ENCODE assay signal across 33 mouse cellular contexts in the genomic region with DNA sequence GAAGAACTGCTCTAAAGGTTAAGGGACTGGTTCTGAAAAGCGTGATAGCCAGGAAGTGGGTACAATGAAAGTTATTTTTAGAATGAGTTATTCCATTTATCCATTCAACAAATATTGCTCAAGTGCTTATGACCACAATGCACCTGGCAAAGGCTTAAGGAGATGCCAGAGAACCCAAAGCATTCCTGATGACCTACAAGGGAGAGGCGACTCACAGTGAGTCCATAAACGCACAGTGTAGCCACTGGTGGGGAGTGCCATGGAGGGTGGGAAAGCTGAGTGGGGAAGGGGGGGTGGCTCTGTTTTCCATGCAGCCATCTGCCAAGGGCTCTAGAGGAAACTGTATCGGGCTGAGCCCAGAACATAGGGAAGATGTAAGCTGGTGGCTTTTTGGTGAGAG. TPM values are rescaled to one million over a fixed set of nuclear protein-coding genes. Genes with fewer than 3 reads are reported as not detected.
DNase-seq lines count a peak whose midpoint lies in the region; ATAC-seq and TF ChIP-seq lines count a peak whose summit lies in the region.
"Had no signal": no experiment of that assay in that cellular context is flagged by ENCODE, and none has a peak within 500 bp of the region (broad histone marks: within the 10 kb centered on the region; RNA-seq: fewer than 3 reads in every experiment).

No protein-coding gene starts in this region.

- intact Hi-C loops in heart, postnatal 36 days (cut with DNase I): no loop called here

- 33% methylated on average over 4 of the region's 4 CpGs for WGBS in lung, embryonic 14.5 days
- 51% methylated on average over 4 of the region's 4 CpGs for WGBS in hindbrain, embryonic 10.5 days

- H3K4me1 ChIP-seq in lung, embryonic 14.5 days (ENCODE audit: insufficient read depth): peaks cover 4% of the 10 kb centered on the region; the same call in 1 of the 2 replicates
- H3K4me1 ChIP-seq in hindbrain, embryonic 10.5 days (replicated peaks): peaks cover 15% of the 10 kb centered on the region
- H3K4me1 ChIP-seq: liver, embryonic 15.5 days had no signal

- TF ChIP-seq CTCF in lung, embryonic 14.5 days (IDR thresholded peaks at IDR 0.05; ENCODE audit: low read depth): no peak

- H3K36me3 ChIP-seq in lung, embryonic 14.5 days (ENCODE audit: insufficient read depth): no peaks in the 10 kb centered on the region
- H3K36me3 ChIP-seq in hindbrain, embryonic 10.5 days: no peaks in the 10 kb centered on the region
- H3K36me3 ChIP-seq: embryonic facial prominence, embryonic 15.5 days; heart, embryonic 13.5 days; hindbrain, embryonic 13.5 days; limb, embryonic 15.5 days; liver, embryonic 15.5 days; midbrain, embryonic 15.5 days; neural tube, embryonic 13.5 days had no signal

- H3K4me2 ChIP-seq in lung, embryonic 14.5 days: no peak overlapping the region
- H3K4me2 ChIP-seq: embryonic facial prominence, embryonic 15.5 days; heart, embryonic 13.5 days; hindbrain, embryonic 13.5 days; limb, embryonic 15.5 days; liver, embryonic 15.5 days; midbrain, embryonic 15.5 days; neural tube, embryonic 13.5 days had no signal

- no peaks in the 10 kb centered on the region for H3K9me3 ChIP-seq in lung, embryonic 14.5 days (ENCODE audit: low read depth, low read length)
- H3K9me3 ChIP-seq in hindbrain, embryonic 10.5 days: no peaks in the 10 kb centered on the region
- H3K9me3 ChIP-seq: embryonic facial prominence, embryonic 15.5 days; heart, embryonic 13.5 days; hindbrain, embryonic 13.5 days; limb, embryonic 15.5 days; liver, embryonic 15.5 days; midbrain, embryonic 15.5 days; neural tube, embryonic 13.5 days had no signal

- H3K27ac ChIP-seq in lung, embryonic 14.5 days (ENCODE audit: low read depth): no peak overlapping the region
- no peak overlapping the region for H3K27ac ChIP-seq in hindbrain, embryonic 10.5 days
- H3K27ac ChIP-seq: embryonic facial prominence, embryonic 15.5 days; heart, adult 2 months; heart, embryonic 13.5 days; hindbrain, embryonic 13.5 days; kidney, postnatal 0 days; limb, embryonic 15.5 days; liver, embryonic 15.5 days; midbrain, embryonic 15.5 days; neural tube, embryonic 13.5 days had no signal

- no peak overlapping the region for H3K9ac ChIP-seq in lung, embryonic 14.5 days
- H3K9ac ChIP-seq: embryonic facial prominence, embryonic 15.5 days; heart, embryonic 13.5 days; limb, embryonic 15.5 days; liver, embryonic 15.5 days; midbrain, embryonic 15.5 days; neural tube, embryonic 13.5 days had no signal

- DNase-seq in 3134 (ENCODE audit: extremely low read depth, insufficient read length, low spot score): peak; percentile 62
- DNase-seq in Muller cell, postnatal 12 days (ENCODE audit: inconsistent ontology term): peak; percentile 59
- DNase-seq in lung, embryonic 14.5 days: no peak
- DNase-seq in lung, postnatal 25 days (ENCODE audit: low spot score): peak; percentile 77
- DNase-seq in heart, postnatal 36 days: no peak
- no peak for DNase-seq in hindbrain, embryonic 10.5 days (ENCODE audit: low spot score)
- DNase-seq in kidney, postnatal 10 days: no peak
- DNase-seq in urinary bladder, postnatal 4 days (ENCODE audit: low spot score in 2 of 2): no peak
- DNase-seq: adrenal gland, postnatal 25 days; B cell, adult 2 months; cerebellum, adult 9-10 months; gastrocnemius, postnatal 36 days; heart, adult 2 months; heart, postnatal 14 days; kidney, adult 11 months; left cerebral cortex, postnatal 4 days; right cerebral cortex, adult 18-20 months; thymus, postnatal 14 days had no signal

- H3K27me3 ChIP-seq in lung, embryonic 14.5 days (ENCODE audit: insufficient read depth, low read length): no peaks in the 10 kb centered on the region
- H3K27me3 ChIP-seq in hindbrain, embryonic 10.5 days (ENCODE audit: insufficient read depth, poor library complexity, severe bottlenecking): no peaks in the 10 kb centered on the region
- H3K27me3 ChIP-seq: embryonic facial prominence, embryonic 15.5 days; midbrain, embryonic 15.5 days had no signal

- peak; percentile 62 for ATAC-seq in lung, embryonic 14.5 days (ENCODE audit: insufficient read depth)
- ATAC-seq: forebrain, embryonic 16.5 days; midbrain, embryonic 15.5 days had no signal

- H3K4me3 ChIP-seq in lung, embryonic 14.5 days (ENCODE audit: low read depth, low read length): no peak overlapping the region
- no peak overlapping the region for H3K4me3 ChIP-seq in hindbrain, embryonic 10.5 days
- H3K4me3 ChIP-seq: embryonic facial prominence, embryonic 15.5 days; heart, adult 2 months; heart, embryonic 13.5 days; hindbrain, embryonic 13.5 days; limb, embryonic 15.5 days; liver, embryonic 15.5 days; midbrain, embryonic 15.5 days; myocyte; neural tube, embryonic 13.5 days had no signal

RNA-seq across cellular contexts. Expression of gene Wfdc2, which starts 12.9 kb away (rescaled TPM):
- 280 and 282 TPM in 2 replicates for polyA plus RNA-seq in lung, embryonic 14.5 days (2014; fragmentation: Nextera tagmentation; extraction: Ambion mirVana)
- 1 to 10 TPM; 1.0 to 1.2 TPM for total RNA-seq in heart, postnatal 36 days (2021)
- polyA plus RNA-seq in hindbrain, embryonic 10.5 days (2016; fragmentation: Nextera tagmentation; extraction: Ambion mirVana): 27.6 and 64.4 TPM in 2 replicates
- total RNA-seq: adrenal gland, postnatal 25 days; megakaryocyte, adult 5-6 weeks had no signal
- polyA plus RNA-seq: myocyte had no signal

RNA-seq across cellular contexts. Expression of gene Spint3, which starts 23.9 kb away (rescaled TPM):
- not detected in 2 replicates for polyA plus RNA-seq in lung, embryonic 14.5 days (2014; fragmentation: Nextera tagmentation; extraction: Ambion mirVana)
- not detected for total RNA-seq in heart, postnatal 36 days (2021)
- polyA plus RNA-seq in hindbrain, embryonic 10.5 days (2016; fragmentation: Nextera tagmentation; extraction: Ambion mirVana): not detected in 2 replicates
- total RNA-seq: adrenal gland, postnatal 25 days; gastrocnemius, postnatal 36 days; heart, adult 2 months; heart, postnatal 14 days; layer of hippocampus, adult 18-20 months; layer of hippocampus, postnatal 14 days; left cerebral cortex, adult 8-10 months; left cerebral cortex, postnatal 4 days; megakaryocyte, adult 5-6 weeks had no signal
- polyA plus RNA-seq: brain, embryonic 14.5 days; embryonic facial prominence, embryonic 15.5 days; forebrain, embryonic 16.5 days; heart, adult 2 months; heart, embryonic 13.5 days; hindbrain, embryonic 13.5 days; kidney, postnatal 0 days; limb, embryonic 15.5 days; liver, embryonic 15.5 days; midbrain, embryonic 15.5 days; myocyte; neural tube, embryonic 13.5 days had no signal

RNA-seq across cellular contexts. Expression of gene Wfdc6a, which starts 35.9 kb away (rescaled TPM):
- polyA plus RNA-seq in lung, embryonic 14.5 days (2014; fragmentation: Nextera tagmentation; extraction: Ambion mirVana): 0.65 and 0.95 TPM in 2 replicates
- under 1 TPM in 1 of 2 experiments, not detected in 1; 0.53 TPM for total RNA-seq in heart, postnatal 36 days (2021)
- not detected in 2 replicates for polyA plus RNA-seq in hindbrain, embryonic 10.5 days (2016; fragmentation: Nextera tagmentation; extraction: Ambion mirVana)
- total RNA-seq: gastrocnemius, postnatal 36 days; layer of hippocampus, adult 18-20 months; left cerebral cortex, adult 8-10 months; left cerebral cortex, postnatal 4 days; megakaryocyte, adult 5-6 weeks had no signal
- polyA plus RNA-seq: brain, embryonic 14.5 days; forebrain, embryonic 16.5 days; hindbrain, embryonic 13.5 days; kidney, postnatal 0 days; liver, embryonic 15.5 days; midbrain, embryonic 15.5 days; myocyte; neural tube, embryonic 13.5 days had no signal

RNA-seq across cellular contexts. Expression of gene Eppin, which starts 44.1 kb away (rescaled TPM):
- polyA plus RNA-seq in lung, embryonic 14.5 days (2014; fragmentation: Nextera tagmentation; extraction: Ambion mirVana): not detected in 2 replicates
- not detected for total RNA-seq in heart, postnatal 36 days (2021)
- not detected in 2 replicates for polyA plus RNA-seq in hindbrain, embryonic 10.5 days (2016; fragmentation: Nextera tagmentation; extraction: Ambion mirVana)
- total RNA-seq: adrenal gland, postnatal 25 days; gastrocnemius, postnatal 36 days; heart, adult 2 months; heart, postnatal 14 days; layer of hippocampus, adult 18-20 months; layer of hippocampus, postnatal 14 days; left cerebral cortex, adult 8-10 months; left cerebral cortex, postnatal 4 days; megakaryocyte, adult 5-6 weeks had no signal
- polyA plus RNA-seq: brain, embryonic 14.5 days; embryonic facial prominence, embryonic 15.5 days; forebrain, embryonic 16.5 days; heart, embryonic 13.5 days; hindbrain, embryonic 13.5 days; limb, embryonic 15.5 days; liver, embryonic 15.5 days; midbrain, embryonic 15.5 days; myocyte; neural tube, embryonic 13.5 days had no signal

RNA-seq across cellular contexts. Expression of gene Pigt, which starts 52.0 kb away (rescaled TPM):
- 70.1 and 71.0 TPM in 2 replicates for polyA plus RNA-seq in lung, embryonic 14.5 days (2014; fragmentation: Nextera tagmentation; extraction: Ambion mirVana)
- total RNA-seq in heart, postnatal 36 days (2021): 10 to 100 TPM; 34.2 to 35.6 TPM
- polyA plus RNA-seq in hindbrain, embryonic 10.5 days (2016; fragmentation: Nextera tagmentation; extraction: Ambion mirVana): 39.7 and 48.8 TPM in 2 replicates

Comparison
In these comparisons a context has a peak if more than half of its experiments do, and no peak if none do; other contexts are left out.
1. DNase-seq: peak in 3134 (single experiment), Muller cell, postnatal 12 days (single experiment) and lung, postnatal 25 days (single experiment); none in lung, embryonic 14.5 days (single experiment), heart, postnatal 36 days (0 of 2), hindbrain, embryonic 10.5 days (single experiment), kidney, postnatal 10 days (single experiment) and urinary bladder, postnatal 4 days (0 of 2).